Mouse (Mus musculus): Measurements from ENCODE around the gene Rptor. TPM values are rescaled to one million over a fixed set of nuclear protein-coding genes. Genes with fewer than 3 reads are reported as not detected.

Rptor gene
- total and polyA plus RNA-seq, 3 experiments: 33.9 to 34.9 TPM; not detected in 1

GRCm38 (mm10) chr11:119793378-119793777, 190.7 kb downstream of the Rptor start:
- no peaks in the 10 kb centered on the region for H3K9me3 ChIP-seq (replicated peaks; ENCODE audit: insufficient read depth, low read length)
- no peak overlapping the region for H3K4me3 ChIP-seq (ENCODE audit: control insufficient read depth in 1 of 2, insufficient read depth in 1 of 2, low read depth in 2 of 2, low read length in 2 of 2)
- no peak overlapping the region for H3K27ac ChIP-seq (ENCODE audit: control insufficient read depth, low read depth, low read length)
- H3K79me2 ChIP-seq (ENCODE audit: control insufficient read depth, insufficient read depth, low read length, poor library complexity): no peaks in the 10 kb centered on the region
- H3K4me1 ChIP-seq (ENCODE audit: control insufficient read depth in 1 of 2, insufficient read depth in 2 of 2, low read length in 2 of 2): no peaks in the 10 kb centered on the region
- DNase-seq (ENCODE audit: low read depth, low spot score): no peak
- TF ChIP-seq USF1 (IDR thresholded peaks at IDR 0.05; ENCODE audit: low read depth, low read length) (no peak), TAL1 (IDR thresholded peaks at IDR 0.05; ENCODE audit: low read length) (no peak), MYB (IDR thresholded peaks at IDR 0.05; ENCODE audit: low read depth, low read length) (no peak), USF2 (IDR thresholded peaks at IDR 0.05; ENCODE audit: borderline replicate concordance in 1 of 2, insufficient read depth in 1 of 2, low read depth in 1 of 2, low read length in 2 of 2) (no peak), BHLHE40 (IDR thresholded peaks at IDR 0.05; ENCODE audit: borderline replicate concordance, low read depth, low read length) (no peak), HCFC1 (IDR thresholded peaks at IDR 0.05; ENCODE audit: low read depth, low read length) (no peak), SIN3A (IDR thresholded peaks at IDR 0.05; ENCODE audit: low read length) (no peak), MAX (IDR thresholded peaks at IDR 0.05; ENCODE audit: low read length) (no peak), RAD21 (IDR thresholded peaks at IDR 0.05; ENCODE audit: low read depth, low read length) (no peak), CHD1 (IDR thresholded peaks at IDR 0.05; ENCODE audit: low read depth, low read length) (no peak), MEF2A (IDR thresholded peaks at IDR 0.05; ENCODE audit: extremely low read depth, insufficient replicate concordance, low read depth, low read length, poor library complexity, severe bottlenecking) (no peak), SMC3 (IDR thresholded peaks at IDR 0.05; ENCODE audit: low read depth, low read length) (no peak), RCOR1 (IDR thresholded peaks at IDR 0.05; ENCODE audit: low read depth, low read length) (no peak), ZKSCAN1 (IDR thresholded peaks at IDR 0.05; ENCODE audit: low read depth, low read length) (no peak)
- no peaks in the 10 kb centered on the region; a peak in 1 of 4 replicates for H3K36me3 ChIP-seq (ENCODE audit: control insufficient read depth in 1 of 2, insufficient read depth in 2 of 2, low read length in 2 of 2)
- H3K27me3 ChIP-seq (ENCODE audit: control insufficient read depth in 1 of 2, insufficient read depth in 2 of 2, low read length in 2 of 2): no peaks in the 10 kb centered on the region
- no peak overlapping the region for H3K9ac ChIP-seq (ENCODE audit: control insufficient read depth, low read depth, low read length, poor library complexity, severe bottlenecking)

GRCm38 (mm10) chr11:119794020-119794419, 191.3 kb downstream of the Rptor start:
- Histone ChIP-seq H3K79me2 (ENCODE audit: control insufficient read depth, insufficient read depth, low read length, poor library complexity) (no peaks in the 10 kb centered on the region), H3K27ac (ENCODE audit: control insufficient read depth, low read depth, low read length) (no peak overlapping the region), H3K4me3 (ENCODE audit: control insufficient read depth in 1 of 2, insufficient read depth in 1 of 2, low read depth in 2 of 2, low read length in 2 of 2) (no peak overlapping the region), H3K9ac (ENCODE audit: control insufficient read depth, low read depth, low read length, poor library complexity, severe bottlenecking) (no peak overlapping the region), H3K27me3 (ENCODE audit: control insufficient read depth in 1 of 2, insufficient read depth in 2 of 2, low read length in 2 of 2) (no peaks in the 10 kb centered on the region), H3K9me3 (replicated peaks; ENCODE audit: insufficient read depth, low read length) (no peaks in the 10 kb centered on the region), H3K36me3 (ENCODE audit: control insufficient read depth in 1 of 2, insufficient read depth in 2 of 2, low read length in 2 of 2) (peaks cover 0 to 2% of the 10 kb centered on the region in 2 experiments; a peak in 2 of 4 replicates), H3K4me1 (ENCODE audit: control insufficient read depth in 1 of 2, insufficient read depth in 2 of 2, low read length in 2 of 2) (no peaks in the 10 kb centered on the region)
- no peak for TF ChIP-seq CHD1 (IDR thresholded peaks at IDR 0.05; ENCODE audit: low read depth, low read length)
- TF ChIP-seq GABPA (IDR thresholded peaks at IDR 0.05; ENCODE audit: low read depth, low read length): no peak
- no peak for TF ChIP-seq MXI1 (IDR thresholded peaks at IDR 0.05; ENCODE audit: low read depth, low read length)
- no peak for TF ChIP-seq ETS1 (IDR thresholded peaks at IDR 0.05; ENCODE audit: low read depth, low read length)
- no peak for TF ChIP-seq GATA1 (IDR thresholded peaks at IDR 0.05; ENCODE audit: low read depth, low read length)
- no peak for TF ChIP-seq BHLHE40 (IDR thresholded peaks at IDR 0.05; ENCODE audit: borderline replicate concordance, low read depth, low read length)
- TF ChIP-seq TBP (IDR thresholded peaks at IDR 0.05; ENCODE audit: low read depth, low read length): no peak
- no peak for TF ChIP-seq RAD21 (IDR thresholded peaks at IDR 0.05; ENCODE audit: low read depth, low read length)
- no peak for TF ChIP-seq MYB (IDR thresholded peaks at IDR 0.05; ENCODE audit: low read depth, low read length)
- TF ChIP-seq EP300 (IDR thresholded peaks at IDR 0.05; ENCODE audit: low read depth in 1 of 2, low read length in 2 of 2): no peak
- TF ChIP-seq UBTF (IDR thresholded peaks at IDR 0.05; ENCODE audit: borderline replicate concordance, insufficient read depth, low read depth, low read length): no peak
- TF ChIP-seq MAFK (IDR thresholded peaks at IDR 0.05; ENCODE audit: borderline replicate concordance, low read depth, low read length): no peak
- DNase-seq (ENCODE audit: low read depth, low spot score): no peak

Measured in MEL (cell line).